Mouse (Mus musculus): ENCODE data around the gene Ncapg. TPM values are rescaled to one million over a fixed set of nuclear protein-coding genes. Genes with fewer than 3 reads are reported as not detected.
A peak's percentile ranks its signal among the peaks of the same experiment; 100 is the strongest.
"Not testable (repeated sequence)": the region's sequence is repeated elsewhere in the genome, so short reads cannot be mapped to it uniquely, and the experiment has no call there.

Ncapg gene
- 41.1 and 47.8 TPM in 2 replicates for polyA plus RNA-seq (2016; fragmentation: Nextera tagmentation; extraction: Ambion mirVana)

- peak within 1 kb of the TSS; percentile 81 for H3K4me3 ChIP-seq
- H3K27ac ChIP-seq: peak within 1 kb of the TSS; percentile 91
- WGBS: under 1% methylated on average over 66 of the region's 66 CpGs
- H3K27me3 ChIP-seq (ENCODE audit: insufficient read depth, poor library complexity, severe bottlenecking): no peaks in the 10 kb centered on the region
- peak; percentile 100 for DNase-seq (ENCODE audit: low spot score)
- H3K36me3 ChIP-seq: peaks cover 7% of the 10 kb centered on the region; the same call in 1 of the 2 replicates
- H3K9me3 ChIP-seq: no peaks in the 10 kb centered on the region
- peaks cover 3% of the 10 kb centered on the region; the same call in 1 of the 2 replicates for H3K4me1 ChIP-seq
Observed at GRCm38 (mm10) chr5:45669598-45670279, at the start of gene Ncapg. Gene Ncapg, plus strand, starts transcription at chr5:45669919.

DNA sequence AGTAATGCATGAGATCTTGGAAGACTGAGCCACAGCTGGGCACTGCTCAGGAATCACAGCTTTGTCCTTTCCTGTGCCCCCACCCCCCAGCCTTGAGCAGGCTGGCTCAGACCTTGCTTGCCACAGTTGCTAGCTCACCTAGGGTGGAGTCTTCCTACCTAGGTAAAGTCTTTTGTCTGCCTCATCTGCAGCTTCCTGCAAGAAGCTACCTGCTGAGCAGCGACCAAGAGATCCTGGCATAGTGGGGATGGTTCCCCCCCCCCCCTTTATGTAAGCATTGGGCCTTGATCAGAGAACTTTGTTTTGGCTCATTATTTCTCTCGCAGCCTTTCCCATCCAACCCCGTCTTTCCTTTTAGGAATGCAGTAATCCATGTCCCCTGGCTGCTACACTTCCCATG lies 48.2 kb upstream of the Ncapg start:
- Histone ChIP-seq H3K9me3 (no peaks in the 10 kb centered on the region), H3K27ac (no peak overlapping the region), H3K4me3 (no peak overlapping the region), H3K27me3 (ENCODE audit: insufficient read depth, poor library complexity, severe bottlenecking) (no peaks in the 10 kb centered on the region), H3K4me1 (no peaks in the 10 kb centered on the region), H3K36me3 (no peaks in the 10 kb centered on the region)
- WGBS: 48% methylated on average over 3 of the region's 3 CpGs
- no peak for DNase-seq (ENCODE audit: low spot score)

DNA sequence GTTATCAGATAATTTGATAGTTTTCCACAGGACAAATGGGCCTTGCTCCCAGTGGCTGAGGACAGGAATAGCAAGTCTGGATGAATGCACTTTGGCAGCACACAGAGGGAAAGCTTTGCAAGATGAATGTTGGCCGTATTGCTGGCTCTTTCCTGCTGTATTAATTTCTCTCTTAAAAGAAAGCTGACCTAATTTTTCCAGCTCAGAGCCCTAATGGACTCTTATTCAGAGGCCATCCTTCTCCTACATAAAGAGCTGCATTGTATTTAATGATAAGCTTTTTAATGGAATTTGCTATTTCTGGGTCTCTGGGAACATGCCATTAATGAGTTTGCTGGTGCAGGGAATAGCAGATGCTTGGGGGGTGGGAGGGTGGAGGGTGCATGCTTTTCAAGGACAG lies 41.9 kb upstream of the Ncapg start:
- WGBS: 79% methylated on average over 1 of the region's 1 CpGs
- no peaks in the 10 kb centered on the region for H3K9me3 ChIP-seq
- no peak overlapping the region for H3K27ac ChIP-seq
- no peaks in the 10 kb centered on the region for H3K36me3 ChIP-seq
- no peaks in the 10 kb centered on the region for H3K4me1 ChIP-seq
- no peaks in the 10 kb centered on the region for H3K27me3 ChIP-seq (ENCODE audit: insufficient read depth, poor library complexity, severe bottlenecking)
- DNase-seq (ENCODE audit: low spot score): no peak
- no peak overlapping the region for H3K4me3 ChIP-seq

DNA sequence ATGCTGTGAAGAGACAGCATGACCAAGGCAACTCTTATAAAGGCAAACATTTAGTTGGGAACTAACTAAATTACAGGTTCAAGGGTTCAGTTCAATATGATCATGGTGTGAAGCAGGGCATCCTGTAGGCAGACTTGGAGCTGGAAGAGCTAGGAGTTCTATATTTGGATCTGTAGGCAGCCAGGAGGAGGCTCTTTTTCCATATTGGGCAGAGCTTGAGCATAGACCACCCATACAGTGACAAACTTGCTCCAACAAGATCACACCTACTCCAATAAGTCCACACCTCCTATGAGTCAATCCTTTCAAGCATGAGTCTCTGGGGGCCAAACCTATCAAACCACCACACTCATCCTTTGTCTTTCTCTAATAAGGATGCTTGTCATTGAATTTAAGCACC lies 40.2 kb upstream of the Ncapg start:
- Histone ChIP-seq H3K27me3 (ENCODE audit: insufficient read depth, poor library complexity, severe bottlenecking) (no peaks in the 10 kb centered on the region), H3K9me3 (no peaks in the 10 kb centered on the region), H3K27ac (no peak overlapping the region), H3K4me3 (no peak overlapping the region), H3K4me1 (no peaks in the 10 kb centered on the region), H3K36me3 (no peaks in the 10 kb centered on the region)
- no peak for DNase-seq (ENCODE audit: low spot score)

DNA sequence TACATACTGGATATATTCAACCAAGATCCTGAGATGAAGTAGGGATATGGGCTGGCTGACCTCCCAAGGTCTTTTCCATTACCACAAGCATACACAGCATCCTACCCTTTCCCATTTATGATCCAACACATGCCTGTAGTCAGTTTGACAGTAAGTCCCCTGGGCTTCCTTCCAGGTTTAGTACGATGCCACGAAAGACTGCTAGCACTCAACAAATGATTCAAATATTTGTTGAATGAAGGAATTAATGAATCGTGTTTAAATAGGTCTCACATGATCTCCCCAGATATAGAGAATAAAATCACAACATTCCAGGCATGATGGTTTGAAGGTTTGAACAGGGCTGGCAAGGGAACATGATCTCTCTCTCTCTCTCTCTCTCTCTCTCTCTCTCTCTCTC lies 31.3 kb upstream of the Ncapg start:
- Histone ChIP-seq H3K4me3 (no peak overlapping the region), H3K9me3 (no peaks in the 10 kb centered on the region), H3K27ac (no peak overlapping the region), H3K4me1 (peaks cover 3% of the 10 kb centered on the region), H3K36me3 (no peaks in the 10 kb centered on the region), H3K27me3 (ENCODE audit: insufficient read depth, poor library complexity, severe bottlenecking) (peaks cover 25% of the 10 kb centered on the region)
- WGBS: 69% methylated on average over 3 of the region's 3 CpGs
- no peak for DNase-seq (ENCODE audit: low spot score)

DNA sequence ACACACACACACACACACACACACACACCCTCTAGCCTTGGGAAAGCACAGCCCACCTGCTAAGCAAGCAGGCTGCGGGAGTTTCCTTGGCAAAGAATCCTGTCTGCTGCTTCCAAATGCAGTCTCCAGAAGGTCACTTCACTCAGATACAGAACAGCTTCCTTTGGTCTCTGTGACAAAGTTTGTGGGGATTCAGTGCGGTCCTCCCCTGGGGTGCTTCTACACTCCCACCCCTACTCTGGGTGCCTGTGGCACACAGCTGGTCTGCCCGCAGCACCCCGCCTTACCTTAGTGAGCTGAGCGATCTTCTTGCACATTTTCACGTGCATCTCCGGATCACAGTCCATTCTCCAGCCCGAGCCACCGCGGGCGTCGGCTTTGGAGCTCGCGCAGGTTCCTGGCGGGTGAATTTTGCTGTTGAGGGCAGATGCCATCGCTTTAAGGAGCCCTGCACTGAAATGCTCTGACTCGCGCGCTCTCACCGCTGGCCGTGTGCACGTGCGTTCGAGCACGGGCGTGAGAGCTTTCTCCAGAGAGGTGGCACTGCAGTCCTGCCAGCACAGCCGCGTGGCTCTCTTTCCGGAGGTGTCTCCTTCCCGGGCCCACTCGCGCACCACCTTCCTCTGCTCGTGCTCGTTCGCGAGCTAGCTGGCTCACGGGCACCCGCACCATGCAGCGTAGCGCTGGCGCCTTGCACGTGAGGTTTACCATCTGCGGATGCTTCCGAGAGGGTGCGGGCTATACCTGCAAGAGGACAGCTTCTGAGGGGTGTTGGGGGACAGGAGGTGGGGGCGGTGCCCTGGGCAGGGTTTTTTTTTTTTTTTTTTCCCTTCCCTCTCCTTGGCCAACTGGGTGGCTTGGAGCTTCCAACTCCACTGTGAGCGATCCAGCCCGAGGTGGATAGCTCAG lies 30.7 kb upstream of the Ncapg start, which contains the start of gene Fam184b:
Fam184b (minus strand) TSS at position 809 of the 909 bp plus-strand sequence.
- Histone ChIP-seq H3K4me1 (peaks cover 3% of the 10 kb centered on the region), H3K36me3 (no peaks in the 10 kb centered on the region), H3K27ac (0 out of 2 replicates have a peak within 1 kb of the TSS, but pooled peaks have one; percentile 64), H3K27me3 (ENCODE audit: insufficient read depth, poor library complexity, severe bottlenecking) (peaks cover 25% of the 10 kb centered on the region), H3K9me3 (no peaks in the 10 kb centered on the region), H3K4me3 (peak within 1 kb of the TSS; percentile 78)
- under 1% methylated on average over 48 of the region's 48 CpGs for WGBS
- no peak for DNase-seq (ENCODE audit: low spot score)

GRCm38 (mm10) chr5:45639715-45640092 lies 30.0 kb upstream of the Ncapg start:
- H3K9me3 ChIP-seq: no peaks in the 10 kb centered on the region
- no peak for DNase-seq (ENCODE audit: low spot score)
- H3K27me3 ChIP-seq (ENCODE audit: insufficient read depth, poor library complexity, severe bottlenecking): peaks cover 25% of the 10 kb centered on the region
- 2% methylated on average over 8 of the region's 8 CpGs for WGBS
- H3K4me3 ChIP-seq: peak overlapping the region; percentile 78
- H3K4me1 ChIP-seq: peaks cover 3% of the 10 kb centered on the region
- H3K36me3 ChIP-seq: no peaks in the 10 kb centered on the region
- H3K27ac ChIP-seq: no peak overlapping the region

DNA sequence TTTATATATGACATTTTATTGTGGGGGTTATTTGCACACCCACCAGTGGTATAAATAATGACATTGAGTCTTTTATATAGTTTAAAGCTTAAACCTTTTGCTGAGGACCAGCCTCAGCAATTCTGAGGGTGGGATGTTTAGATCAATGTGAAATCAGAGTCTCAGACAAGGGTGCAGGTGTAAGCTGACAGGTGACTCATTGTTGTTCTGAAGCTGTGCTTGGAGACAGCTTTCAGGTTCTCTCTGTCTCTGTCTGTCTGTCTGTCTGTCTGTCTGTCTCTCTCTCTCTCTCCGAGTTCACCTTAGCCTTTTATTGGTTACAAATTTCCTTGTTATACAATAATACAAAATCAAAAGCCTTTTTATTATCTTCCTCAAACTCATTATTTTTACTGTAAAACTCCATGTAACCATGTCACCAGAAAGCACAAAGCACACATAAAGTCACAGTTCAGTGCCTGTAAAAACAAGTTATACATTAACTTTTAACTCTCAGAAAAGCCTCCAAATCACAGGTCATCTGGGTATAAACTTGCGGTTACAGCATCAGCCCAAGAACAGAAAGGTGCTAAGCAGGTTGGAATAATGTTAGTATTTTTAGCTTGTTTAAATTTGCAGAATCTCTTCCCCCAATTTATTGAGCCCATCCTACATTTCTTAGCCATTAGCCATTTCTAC lies 18.6 kb upstream of the Ncapg start:
- 82% methylated on average over 2 of the region's 2 CpGs for WGBS
- Histone ChIP-seq H3K36me3 (no peaks in the 10 kb centered on the region), H3K4me1 (no peaks in the 10 kb centered on the region), H3K27me3 (ENCODE audit: insufficient read depth, poor library complexity, severe bottlenecking) (no peaks in the 10 kb centered on the region), H3K9me3 (no peaks in the 10 kb centered on the region), H3K4me3 (no peak overlapping the region), H3K27ac (no peak overlapping the region)
- DNase-seq (ENCODE audit: low spot score): no peak

- not testable (repeated sequence) for H3K36me3 ChIP-seq; H3K4me1 ChIP-seq; H3K4me3 ChIP-seq; H3K27me3 ChIP-seq (ENCODE audit: insufficient read depth, poor library complexity, severe bottlenecking); DNase-seq (ENCODE audit: low spot score); H3K27ac ChIP-seq; H3K9me3 ChIP-seq
- WGBS: 83% methylated on average over 13 of the region's 13 CpGs
Observed at GRCm38 (mm10) chr5:45658406-45658805, 11.3 kb upstream of the Ncapg start.

GRCm38 (mm10) chr5:45668324-45668723 lies 1.4 kb upstream of the Ncapg start:
- Histone ChIP-seq H3K27me3 (ENCODE audit: insufficient read depth, poor library complexity, severe bottlenecking) (no peaks in the 10 kb centered on the region), H3K4me1 (peaks cover 3% of the 10 kb centered on the region; the same call in 1 of the 2 replicates), H3K9me3 (no peaks in the 10 kb centered on the region), H3K36me3 (peaks cover 5% of the 10 kb centered on the region; the same call in 1 of the 2 replicates), H3K4me3 (peak overlapping the region; percentile 81), H3K27ac (no peak overlapping the region)
- DNase-seq (ENCODE audit: low spot score): no peak
- WGBS: 50% methylated on average over 3 of the region's 3 CpGs

GRCm38 (mm10) chr5:45668831-45669230 lies 888 bp upstream of the Ncapg start:
- Histone ChIP-seq H3K27me3 (ENCODE audit: insufficient read depth, poor library complexity, severe bottlenecking) (no peaks in the 10 kb centered on the region), H3K36me3 (peaks cover 5% of the 10 kb centered on the region; the same call in 1 of the 2 replicates), H3K27ac (peak overlapping the region; percentile 86), H3K4me1 (peaks cover 3% of the 10 kb centered on the region; the same call in 1 of the 2 replicates), H3K9me3 (no peaks in the 10 kb centered on the region), H3K4me3 (peak overlapping the region; percentile 81)
- DNase-seq (ENCODE audit: low spot score): no peak
- WGBS: 0% methylated on average over 3 of the region's 3 CpGs

DNA sequence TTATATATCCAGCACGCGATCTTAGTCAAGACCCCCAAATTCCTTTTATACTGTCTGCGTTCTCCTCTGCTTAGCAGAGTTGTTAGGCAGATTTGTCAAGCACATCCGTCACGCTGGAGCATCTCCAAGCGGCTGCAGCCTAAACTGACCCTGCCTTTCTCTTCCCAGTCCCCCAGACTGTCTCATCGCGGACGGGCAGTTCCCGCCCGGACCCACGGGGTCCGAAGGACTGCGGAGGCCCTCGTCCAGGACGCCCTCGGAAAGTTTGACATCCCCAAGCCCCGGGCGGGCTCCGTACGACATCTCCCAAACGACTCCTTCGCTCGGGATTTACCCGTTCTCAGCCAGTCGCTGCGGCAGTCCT lies 503 bp upstream of the Ncapg start:
- under 1% methylated on average over 27 of the region's 27 CpGs for WGBS
- no peaks in the 10 kb centered on the region for H3K9me3 ChIP-seq
- peaks cover 5% of the 10 kb centered on the region; the same call in 1 of the 2 replicates for H3K36me3 ChIP-seq
- H3K27me3 ChIP-seq (ENCODE audit: insufficient read depth, poor library complexity, severe bottlenecking): no peaks in the 10 kb centered on the region
- H3K4me3 ChIP-seq: peak overlapping the region; percentile 81
- DNase-seq (ENCODE audit: low spot score): no peak
- H3K4me1 ChIP-seq: peaks cover 3% of the 10 kb centered on the region; the same call in 1 of the 2 replicates
- peak overlapping the region; percentile 86 for H3K27ac ChIP-seq
